Mouse (Mus musculus) midbrain, embryonic 16.5 days (tissue): ENCODE data around the gene Gcgr. TPM values are rescaled to one million over a fixed set of nuclear protein-coding genes. Genes with fewer than 3 reads are reported as not detected.

Experiments used
- ATAC-seq: fragments of 200-750 bp; cut with Nextera tagmentation; 2 replicates; pipeline ENCODE4 v1.8.0; 2017; ENCODE audit warnings: moderate TSS enrichment
- H3K27ac ChIP-seq: fragments of 300-500 bp; sonication (generic); 2 replicates; pipeline ENCODE4 v1.5.1; 2014; ENCODE audit warnings: mild to moderate bottlenecking, low read length, mixed read lengths
- H3K27me3 ChIP-seq: fragments of 300-500 bp; sonication (generic); 2 replicates; pipeline ENCODE4 v1.6.1; 2014; ENCODE audit warnings: low read depth, low read length, mixed read lengths; ENCODE audit not compliant: control insufficient read depth, insufficient read depth
- H3K36me3 ChIP-seq: fragments of 300-500 bp; sonication (generic); 2 replicates; pipeline ENCODE4 v1.6.1; 2014; ENCODE audit warnings: mild to moderate bottlenecking, low read length, moderate library complexity, mixed read lengths; ENCODE audit not compliant: control insufficient read depth, insufficient read depth
- H3K4me1 ChIP-seq: fragments of 300-500 bp; sonication (generic); 2 replicates; pipeline ENCODE4 v1.6.1; 2014; ENCODE audit warnings: mild to moderate bottlenecking, low read length, mixed read lengths; ENCODE audit not compliant: control insufficient read depth, insufficient read depth
- H3K4me2 ChIP-seq: fragments of 300-500 bp; sonication (generic); 2 replicates; pipeline ENCODE4 v1.6.1; 2014; ENCODE audit warnings: mild to moderate bottlenecking, low read length, mixed read lengths
- H3K4me3 ChIP-seq: fragments of 300-500 bp; sonication (generic); 2 replicates; pipeline ENCODE4 v1.5.1; 2014; ENCODE audit warnings: low read depth, mild to moderate bottlenecking, low read length, moderate library complexity, mixed read lengths
- H3K9ac ChIP-seq: fragments of 300-500 bp; sonication (generic); 2 replicates; pipeline ENCODE4 v1.6.1; 2014; ENCODE audit warnings: low read depth, low read length, mixed read lengths
- H3K9me3 ChIP-seq: fragments of 300-500 bp; sonication (generic); replicated peaks from 2 replicates; pipeline ENCODE4 v1.6.1; 2014; ENCODE audit warnings: mild to moderate bottlenecking, low read length, mixed read lengths; ENCODE audit not compliant: control insufficient read depth, poor library complexity, severe bottlenecking
- WGBS: fragments of 180-500 bp; shearing (Covaris S2); extraction: QIAGEN DNeasy Blood & Tissue Kit; methylation state at CpG from one replicate; pipeline ENCODE4 v1.1.7; 2014; 5-methylcytosine and 5-hydroxymethylcytosine counted together
- polyA plus RNA-seq: library from polyadenylated mRNA; unstranded; fragments of >200 nt; fragmentation: Nextera tagmentation; extraction: Ambion mirVana; gene quantifications from 2 replicates; pipeline ENCODE4 v1.2.1, GENCODE M21; 2015

The Gcgr gene
- polyA plus RNA-seq, 1 experiment from 2014 or later = 0.13 TPM

DNA sequence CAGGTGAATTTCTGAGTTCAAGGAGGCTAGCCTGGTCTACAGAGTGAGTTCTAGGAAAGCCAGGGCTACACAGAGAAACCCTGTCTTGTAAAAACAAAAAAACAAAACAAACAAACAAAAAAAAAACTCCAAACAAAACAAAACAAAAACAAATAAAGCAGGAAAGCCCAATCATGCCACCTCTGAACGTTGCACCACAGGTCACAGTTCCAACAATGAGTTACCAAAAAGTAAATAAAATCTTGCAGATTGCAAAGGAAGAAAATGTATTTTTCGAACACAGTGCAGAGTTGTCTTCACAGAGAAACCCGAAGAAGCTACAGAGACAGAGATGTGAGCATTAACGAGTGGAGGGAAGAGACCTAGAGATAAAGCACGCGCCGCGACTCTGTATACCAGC is 7.9 kb upstream of the Gcgr start:
- 87% methylated on average over 8 of the region's 8 CpGs for WGBS
- Histone ChIP-seq H3K4me2 (no peak overlapping the region), H3K9me3 (no peaks in the 10 kb centered on the region), H3K9ac (no peak overlapping the region), H3K27ac (no peak overlapping the region), H3K36me3 (no peaks in the 10 kb centered on the region), H3K4me1 (no peaks in the 10 kb centered on the region), H3K4me3 (no peak overlapping the region), H3K27me3 (no peaks in the 10 kb centered on the region; the same call in 1 of the 2 replicates)
- ATAC-seq = no peak

DNA sequence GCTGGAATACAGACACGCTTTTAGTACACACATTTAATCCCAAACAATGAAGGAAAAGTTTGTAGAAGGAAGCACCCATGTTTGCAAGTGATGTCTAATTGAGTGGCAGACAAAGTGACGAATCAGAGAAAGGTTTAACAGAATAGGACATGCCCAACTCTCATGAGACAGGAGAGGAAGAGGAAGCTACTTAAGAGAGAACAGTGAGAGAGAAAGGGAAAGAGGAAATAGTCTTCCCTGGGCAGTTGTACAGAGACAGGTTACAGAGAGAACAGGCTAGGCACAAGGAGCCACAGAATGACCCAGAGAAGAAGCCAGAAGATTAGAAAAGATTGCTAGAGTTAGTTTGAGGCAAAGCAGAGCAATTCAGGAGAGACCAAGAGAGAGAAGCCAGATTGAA is 4.5 kb upstream of the Gcgr start:
- ATAC-seq = no peak
- Histone ChIP-seq H3K9me3 (no peaks in the 10 kb centered on the region), H3K4me3 (no peak overlapping the region), H3K9ac (no peak overlapping the region), H3K36me3 (no peaks in the 10 kb centered on the region), H3K27me3 (peaks cover 31% of the 10 kb centered on the region), H3K4me2 (no peak overlapping the region), H3K27ac (no peak overlapping the region), H3K4me1 (peaks cover 6% of the 10 kb centered on the region)
- WGBS = 89% methylated on average over 2 of the region's 2 CpGs

DNA sequence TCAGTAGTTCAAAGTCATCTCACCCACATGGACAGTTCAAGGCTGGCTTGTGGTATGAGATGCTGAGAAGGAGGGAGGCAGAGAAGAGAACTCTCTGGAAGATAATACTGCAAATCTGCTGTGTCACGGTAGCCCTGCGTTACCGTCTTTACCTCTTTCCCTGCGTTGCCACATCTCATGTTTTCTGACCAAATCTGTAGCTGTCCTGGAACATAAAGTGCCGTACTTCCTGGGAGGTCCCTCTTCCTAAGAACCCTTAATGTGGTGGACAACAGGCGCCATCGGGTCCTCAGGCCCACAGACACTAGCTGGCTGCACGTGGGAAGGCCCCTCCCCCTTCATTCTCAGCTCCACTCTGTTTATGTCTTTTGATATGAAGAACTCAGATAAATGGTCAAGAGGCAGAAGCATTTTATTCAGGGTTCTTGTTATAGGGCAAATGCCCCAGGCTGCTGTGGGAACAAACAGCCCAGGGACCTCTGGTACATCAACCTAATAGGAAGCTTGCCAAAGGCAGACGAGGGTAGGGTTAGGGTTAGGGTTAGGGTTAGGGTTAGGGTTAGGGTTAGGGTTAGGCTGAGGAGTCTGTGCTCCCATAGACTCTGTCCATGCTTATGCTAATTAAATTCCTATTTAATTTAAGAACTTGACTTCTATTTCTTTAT is 2.7 kb upstream of the Gcgr start:
- Histone ChIP-seq H3K4me1 (peaks cover 6% of the 10 kb centered on the region), H3K4me2 (no peak overlapping the region), H3K36me3 (no peaks in the 10 kb centered on the region), H3K27me3 (peaks cover 47% of the 10 kb centered on the region), H3K9ac (no peak overlapping the region), H3K4me3 (no peak overlapping the region), H3K9me3 (no peaks in the 10 kb centered on the region), H3K27ac (no peak overlapping the region)
- ATAC-seq = no peak
- 84% methylated on average over 9 of the region's 9 CpGs for WGBS

- Histone ChIP-seq H3K9ac (no peak overlapping the region), H3K4me3 (no peak overlapping the region), H3K36me3 (no peaks in the 10 kb centered on the region), H3K27ac (no peak overlapping the region), H3K9me3 (no peaks in the 10 kb centered on the region), H3K27me3 (peaks cover 55% of the 10 kb centered on the region), H3K4me2 (no peak overlapping the region), H3K4me1 (peaks cover 6% of the 10 kb centered on the region)
- 47% methylated on average over 4 of the region's 4 CpGs for WGBS
- no peak for ATAC-seq
Observed at GRCm38 (mm10) chr11:120528903-120529302, 1.6 kb upstream of the Gcgr start.

- 31% methylated on average over 9 of the region's 9 CpGs for WGBS
- Histone ChIP-seq H3K27me3 (peaks cover 55% of the 10 kb centered on the region), H3K4me2 (no peak overlapping the region), H3K4me1 (peaks cover 6% of the 10 kb centered on the region), H3K4me3 (no peak overlapping the region), H3K9ac (no peak overlapping the region), H3K9me3 (no peaks in the 10 kb centered on the region), H3K36me3 (no peaks in the 10 kb centered on the region), H3K27ac (no peak overlapping the region)
- ATAC-seq = no peak
Observed at GRCm38 (mm10) chr11:120531646-120532045, 1.1 kb downstream of the Gcgr start.

- Histone ChIP-seq H3K27me3 (peaks cover 42% of the 10 kb centered on the region), H3K27ac (no peak overlapping the region), H3K4me2 (no peak overlapping the region), H3K9ac (no peak overlapping the region), H3K4me1 (peaks cover 12% of the 10 kb centered on the region), H3K4me3 (no peak overlapping the region), H3K9me3 (no peaks in the 10 kb centered on the region), H3K36me3 (no peaks in the 10 kb centered on the region)
- 83% methylated on average over 8 of the region's 8 CpGs for WGBS
- ATAC-seq = no peak
Observed at GRCm38 (mm10) chr11:120534093-120534492, 3.6 kb downstream of the Gcgr start.

- Histone ChIP-seq H3K9ac (0 out of 2 replicates have a peak overlapping the region, but pooled peaks have one; percentile 20), H3K27ac (no peak overlapping the region), H3K9me3 (no peaks in the 10 kb centered on the region), H3K4me2 (no peak overlapping the region), H3K4me1 (peaks cover 20% of the 10 kb centered on the region), H3K4me3 (no peak overlapping the region), H3K27me3 (peaks cover 31% of the 10 kb centered on the region), H3K36me3 (no peaks in the 10 kb centered on the region)
- no peak for ATAC-seq
- WGBS = 63% methylated on average over 3 of the region's 3 CpGs
Observed at GRCm38 (mm10) chr11:120535145-120535544, 4.6 kb downstream of the Gcgr start.

GRCm38 (mm10) chr11:120535804-120536203 is 5.3 kb downstream of the Gcgr start:
- 80% methylated on average over 3 of the region's 3 CpGs for WGBS
- Histone ChIP-seq H3K9ac (no peak overlapping the region), H3K4me3 (no peak overlapping the region), H3K9me3 (no peaks in the 10 kb centered on the region), H3K4me1 (peaks cover 16% of the 10 kb centered on the region; the same call in 1 of the 2 replicates), H3K27me3 (peaks cover 25% of the 10 kb centered on the region), H3K4me2 (no peak overlapping the region), H3K36me3 (no peaks in the 10 kb centered on the region), H3K27ac (no peak overlapping the region)
- no peak for ATAC-seq

DNA sequence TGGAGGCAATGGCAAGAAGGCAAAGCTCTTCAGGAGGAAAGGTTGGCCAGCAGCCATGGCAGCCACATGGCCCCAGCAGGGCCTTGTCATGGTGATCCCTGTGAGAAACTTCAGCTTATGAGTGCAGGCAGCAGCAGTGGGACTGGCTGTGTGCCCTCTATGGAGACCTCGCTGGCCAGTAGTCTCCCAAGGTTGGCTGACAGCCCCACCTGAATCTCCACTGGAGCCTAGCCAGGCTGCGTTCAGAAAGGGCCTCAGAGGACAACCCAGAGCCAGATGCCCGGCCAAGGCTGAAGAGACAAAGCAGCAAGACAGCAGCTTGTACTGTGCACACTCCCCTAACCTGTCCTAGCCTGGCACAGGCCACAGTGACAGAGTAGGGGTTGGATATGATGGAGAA is 8.0 kb downstream of the Gcgr start:
- ATAC-seq = no peak

More for the DNA sequence above, 8.0 kb downstream of the Gcgr start:
- Histone ChIP-seq H3K27me3 (peaks cover under 1% of the 10 kb centered on the region), H3K9ac (no peak overlapping the region), H3K36me3 (peaks cover 18% of the 10 kb centered on the region), H3K4me3 (no peak overlapping the region), H3K4me2 (no peak overlapping the region), H3K9me3 (no peaks in the 10 kb centered on the region), H3K4me1 (peaks cover 14% of the 10 kb centered on the region; the same call in 1 of the 2 replicates), H3K27ac (no peak overlapping the region; the same call in 1 of the 2 replicates)
- 72% methylated on average over 3 of the region's 3 CpGs for WGBS
